Mouse (Mus musculus) ES-Bruce4 (cell line): ENCODE measurements around the gene Pip4k2a.

ENCODE experiments used
- CTCF ChIP-seq: IDR thresholded peaks from one replicate; pipeline ENCODE4 v1.8.1; 2011; ENCODE audit warnings: low read depth, low read length
- POLR2A ChIP-seq: IDR thresholded peaks from one replicate; pipeline ENCODE4 v1.8.1; 2011; ENCODE audit warnings: low read length; ENCODE audit not compliant: insufficient read depth

GRCm38 (mm10) chr2:18860686-18861085, 137.2 kb downstream of the Pip4k2a start:
- TF ChIP-seq CTCF (no peak), POLR2A (no peak)
